Mouse (Mus musculus) B cell, adult 2 months (primary cell): ENCODE data around the gene Olfr1489.
"Not testable (repeated sequence)": the region's sequence is repeated elsewhere in the genome, so short reads cannot be mapped to it uniquely, and the experiment has no call there.

Source experiments
- DNase-seq, 2 experiments: peaks; one replicate each; pipeline ENCODE4 v3.0.0; 2022

Olfr1489 gene

GRCm38 (mm10) chr19:13631321-13631720 is at the start of gene Olfr1489:
Gene Olfr1489 (plus strand): TSS chr19:13631621.
- DNase-seq, result no peak

- no peak for DNase-seq
These were observed 48.2 kb upstream of the Olfr1489 start, which contains the start of gene Olfr1484 for GRCm38 (mm10) chr19:13583211-13583610. Gene Olfr1484 (plus strand): TSS chr19:13583511.

DNA sequence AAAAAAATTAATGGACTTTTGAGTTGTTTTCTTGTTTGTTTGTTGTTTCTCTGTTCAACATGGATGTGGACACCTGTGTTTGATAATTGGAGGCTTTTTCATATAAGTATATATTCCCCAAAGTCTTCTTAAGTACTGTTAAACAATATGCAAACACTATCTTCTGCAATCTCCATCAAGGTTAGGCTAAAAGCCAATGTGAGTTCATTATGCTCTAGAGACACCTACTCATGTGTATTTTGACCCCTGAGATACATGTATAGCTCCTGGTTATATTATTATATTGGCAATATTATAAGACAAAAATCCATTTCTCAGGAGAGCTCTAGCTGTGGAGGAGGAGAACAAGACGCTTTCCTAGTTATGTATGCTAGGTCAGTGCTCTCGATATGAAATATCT is 14.3 kb upstream of the Olfr1489 start, which contains the start of gene Olfr1487:
Gene Olfr1487, plus strand, starts transcription at position 301 of the 400 bp plus-strand sequence.
- DNase-seq, result not testable (repeated sequence)

- DNase-seq, result no peak
These were observed 19.4 kb downstream of the Olfr1489 start, which contains the start of gene Olfr1490 for GRCm38 (mm10) chr19:13650791-13651190. Gene Olfr1490 (plus strand): TSS chr19:13651091.
